Mouse (Mus musculus) thymus, adult 2 months (tissue): ENCODE measurements around the gene Gdf10. TPM values are rescaled to one million over a fixed set of nuclear protein-coding genes. Genes with fewer than 3 reads are reported as not detected.

Experiments used
- DNase-seq: peaks from one replicate; pipeline ENCODE4 v3.0.0; 2021
- H3K27ac ChIP-seq: fragments of 200-500 bp; 2 replicates; pipeline ENCODE4 v1.5.1; 2012; ENCODE audit warnings: low read length, control low read depth; ENCODE audit not compliant: control insufficient read depth, insufficient read depth
- H3K27me3 ChIP-seq: fragments of 200-500 bp; 2 replicates; pipeline ENCODE4 v1.6.1; 2012; ENCODE audit warnings: mild to moderate bottlenecking, low read length, moderate library complexity, mixed read lengths; ENCODE audit not compliant: control insufficient read depth, insufficient read depth
- H3K36me3 ChIP-seq: fragments of 200-500 bp; 2 replicates; pipeline ENCODE4 v1.6.1; 2012; ENCODE audit warnings: mild to moderate bottlenecking, low read length, moderate library complexity; ENCODE audit not compliant: control insufficient read depth, insufficient read depth
- H3K4me1 ChIP-seq: fragments of 200-500 bp; replicated peaks from 2 replicates; pipeline ENCODE4 v1.6.1; 2012; ENCODE audit warnings: low read length; ENCODE audit not compliant: control insufficient read depth, insufficient read depth
- H3K4me3 ChIP-seq: fragments of 200-500 bp; 2 replicates; pipeline ENCODE4 v1.5.1; 2012; ENCODE audit warnings: mild to moderate bottlenecking, low read length, control low read depth, moderate library complexity; ENCODE audit not compliant: control insufficient read depth, insufficient read depth
- CTCF ChIP-seq: fragments of 200-500 bp; IDR thresholded peaks from 2 replicates; pipeline ENCODE4 v1.5.1; 2012; ENCODE audit warnings: mild to moderate bottlenecking, control low read depth, low read length, moderate library complexity, borderline replicate concordance; ENCODE audit not compliant: control insufficient read depth, poor library complexity, insufficient read depth; ENCODE audit errors: extremely low read depth
- POLR2A ChIP-seq: fragments of 200-500 bp; IDR thresholded peaks from 2 replicates; pipeline ENCODE4 v1.6.1; 2012; ENCODE audit warnings: mild to moderate bottlenecking, low read length, control low read depth, moderate library complexity; ENCODE audit not compliant: control insufficient read depth, poor library complexity, insufficient read depth; ENCODE audit errors: extremely low read depth
- WGBS: fragments of 180-500 bp; shearing (Covaris S2); methylation state at CpG from one replicate; pipeline ENCODE4 v1.1.7; 2018; 5-methylcytosine and 5-hydroxymethylcytosine counted together
- polyA plus RNA-seq: library from polyadenylated mRNA; depleted of rRNA; stranded (reverse); fragments of >200 nt; gene quantifications from 2 replicates; pipeline ENCODE4 v1.2.3, GENCODE M21; 2012

Gdf10 gene
- polyA plus RNA-seq, 1 experiment = 2.3 TPM

DNA sequence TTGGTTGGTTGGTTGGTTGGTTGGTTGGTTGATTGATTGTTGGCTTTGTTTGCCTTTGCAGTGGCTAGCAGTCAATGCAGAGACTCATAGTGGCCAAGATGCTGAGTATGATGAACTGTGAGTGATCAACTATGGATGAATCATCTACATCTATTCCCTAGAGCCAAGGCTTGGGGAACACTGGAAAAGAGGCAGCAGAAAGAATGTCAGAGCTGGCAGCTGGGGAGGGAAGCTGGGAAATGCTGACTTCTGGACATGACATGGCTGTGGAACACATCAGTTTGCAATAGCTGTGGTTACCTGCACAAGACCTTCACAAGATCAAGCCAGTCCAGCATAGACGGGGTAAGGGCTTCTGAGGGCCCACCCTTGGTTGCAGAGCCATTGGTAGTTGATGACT lies 20.2 kb upstream of the Gdf10 start:
- Histone ChIP-seq H3K4me1 (no peaks in the 10 kb centered on the region), H3K27ac (no peak overlapping the region)
- 91% methylated on average over 1 of the region's 1 CpGs for WGBS

DNA sequence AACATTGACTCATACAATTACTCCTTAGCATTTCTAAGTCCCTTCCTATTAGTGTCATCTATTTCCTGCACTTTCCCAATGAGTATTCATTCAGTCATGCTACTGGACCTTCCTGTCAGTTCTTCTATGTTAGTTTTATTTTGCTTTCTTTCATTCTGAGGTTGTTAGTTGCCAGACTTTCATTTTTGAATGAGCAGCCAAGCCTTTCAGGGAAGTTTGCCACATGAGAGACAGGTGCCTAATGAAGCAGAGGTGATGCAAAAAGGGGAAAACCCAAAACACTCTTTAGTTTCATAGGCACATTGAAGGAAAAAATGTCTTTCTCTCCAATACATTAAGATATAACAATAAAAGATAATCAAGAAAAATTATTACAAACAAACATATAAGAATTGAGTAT lies 18.5 kb upstream of the Gdf10 start:
- H3K27me3 ChIP-seq = no peaks in the 10 kb centered on the region
- H3K4me3 ChIP-seq = no peak overlapping the region
- TF ChIP-seq CTCF (no peak), POLR2A (no peak)
- H3K27ac ChIP-seq = no peak overlapping the region
- DNase-seq = no peak
- H3K36me3 ChIP-seq = no peaks in the 10 kb centered on the region
- H3K4me1 ChIP-seq = no peaks in the 10 kb centered on the region

More for the DNA sequence above, 20.2 kb upstream of the Gdf10 start:
- Histone ChIP-seq H3K4me3 (no peak overlapping the region), H3K36me3 (no peaks in the 10 kb centered on the region), H3K27me3 (no peaks in the 10 kb centered on the region)
- DNase-seq = no peak
- TF ChIP-seq CTCF = no peak

DNA sequence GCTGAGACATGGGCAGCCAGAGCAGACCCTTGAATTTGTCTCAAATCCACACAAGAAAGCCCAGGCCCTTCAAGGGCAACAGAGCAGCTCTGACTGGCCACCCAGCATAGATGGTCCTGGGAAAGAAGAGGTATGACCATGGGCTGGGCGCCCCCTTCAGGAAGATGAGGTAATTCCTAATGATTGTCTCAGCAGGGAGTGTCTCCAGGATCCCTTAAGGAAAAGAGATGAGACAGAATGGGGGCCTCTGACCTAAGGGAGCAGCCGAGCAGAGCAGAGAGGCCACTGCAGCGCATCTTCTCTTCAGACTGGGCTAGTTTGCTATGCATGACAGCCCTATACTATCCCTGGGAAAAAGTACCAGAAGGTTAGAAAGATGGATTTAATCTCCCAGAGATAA lies 9.7 kb upstream of the Gdf10 start:
- DNase-seq = no peak
- H3K4me3 ChIP-seq = no peak overlapping the region
- no peak overlapping the region for H3K27ac ChIP-seq
- no peaks in the 10 kb centered on the region for H3K4me1 ChIP-seq
- WGBS = 42% methylated on average over 3 of the region's 3 CpGs
- TF ChIP-seq CTCF (no peak), POLR2A (no peak)
- H3K36me3 ChIP-seq = no peaks in the 10 kb centered on the region
- H3K27me3 ChIP-seq = no peaks in the 10 kb centered on the region

DNA sequence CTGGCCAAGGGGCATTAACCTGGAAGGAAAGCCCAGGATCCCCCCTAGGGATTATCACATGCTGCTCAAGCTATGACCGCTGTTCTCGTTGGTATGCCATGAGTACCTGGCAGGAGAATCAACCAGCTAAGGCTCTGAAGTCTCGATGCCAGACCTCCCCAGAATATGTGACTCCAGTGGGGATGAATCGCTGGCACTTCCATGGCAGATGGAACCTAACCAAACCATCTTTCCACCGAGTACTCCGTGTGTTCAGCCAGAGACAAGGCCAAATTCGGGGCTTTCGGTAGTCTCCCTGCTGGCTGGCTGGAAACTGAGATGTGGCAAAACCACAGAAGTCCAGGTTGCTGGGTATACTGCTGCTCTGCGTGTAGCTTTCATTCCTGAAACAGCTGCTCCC lies 9.2 kb upstream of the Gdf10 start:
- no peaks in the 10 kb centered on the region for H3K27me3 ChIP-seq
- no peaks in the 10 kb centered on the region for H3K4me1 ChIP-seq
- DNase-seq = no peak
- TF ChIP-seq POLR2A (no peak), CTCF (no peak)
- no peaks in the 10 kb centered on the region for H3K36me3 ChIP-seq
- H3K4me3 ChIP-seq = no peak overlapping the region
- WGBS = 90% methylated on average over 9 of the region's 9 CpGs
- H3K27ac ChIP-seq = no peak overlapping the region

- WGBS = 64% methylated on average over 14 of the region's 14 CpGs
- Histone ChIP-seq H3K4me3 (no peak overlapping the region), H3K27me3 (no peaks in the 10 kb centered on the region; the same call in 1 of the 2 replicates), H3K36me3 (no peaks in the 10 kb centered on the region), H3K4me1 (no peaks in the 10 kb centered on the region), H3K27ac (no peak overlapping the region)
- TF ChIP-seq POLR2A = no peak
- TF ChIP-seq CTCF = no peak
- DNase-seq = no peak
Observed at GRCm38 (mm10) chr14:33920727-33921559, 2.4 kb upstream of the Gdf10 start.

DNA sequence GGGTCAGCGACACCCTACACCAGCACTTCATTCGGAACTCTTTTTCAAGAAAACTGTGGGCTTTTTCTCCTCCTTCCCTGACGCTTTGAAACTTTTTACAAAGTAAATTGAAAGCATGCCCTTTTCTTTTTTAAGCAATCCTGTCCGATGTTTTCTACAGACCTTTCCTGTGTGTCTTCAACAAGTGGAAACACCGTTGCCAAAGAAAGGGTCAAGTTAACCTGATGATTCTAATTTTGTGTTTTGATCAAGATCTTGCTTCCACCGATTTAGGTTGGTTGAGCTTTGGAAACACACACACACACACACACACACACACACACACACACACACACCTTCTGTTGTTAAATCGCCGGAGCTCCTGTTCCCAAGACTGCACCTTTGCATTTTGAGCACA lies 618 bp upstream of the Gdf10 start:
- WGBS = 26% methylated on average over 8 of the region's 8 CpGs
- no peaks in the 10 kb centered on the region for H3K36me3 ChIP-seq
- no peaks in the 10 kb centered on the region for H3K4me1 ChIP-seq
- TF ChIP-seq POLR2A (no peak), CTCF (no peak)
- H3K27me3 ChIP-seq = no peaks in the 10 kb centered on the region; the same call in 1 of the 2 replicates
- H3K27ac ChIP-seq = no peak overlapping the region
- no peak overlapping the region for H3K4me3 ChIP-seq
- DNase-seq = no peak

DNA sequence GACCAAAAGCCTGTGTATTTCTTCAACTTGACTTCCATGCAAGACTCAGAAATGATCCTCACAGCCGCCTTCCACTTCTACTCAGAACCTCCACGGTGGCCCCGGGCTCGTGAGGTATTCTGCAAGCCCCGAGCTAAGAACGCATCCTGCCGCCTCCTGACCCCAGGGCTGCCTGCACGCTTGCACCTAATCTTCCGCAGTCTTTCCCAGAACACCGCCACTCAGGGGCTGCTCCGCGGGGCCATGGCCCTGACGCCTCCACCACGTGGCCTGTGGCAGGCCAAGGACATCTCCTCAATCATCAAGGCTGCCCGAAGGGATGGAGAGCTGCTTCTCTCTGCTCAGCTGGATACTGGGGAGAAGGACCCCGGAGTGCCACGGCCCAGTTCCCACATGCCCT lies 8.5 kb downstream of the Gdf10 start:
- no peaks in the 10 kb centered on the region for H3K36me3 ChIP-seq
- WGBS = 57% methylated on average over 17 of the region's 17 CpGs
- no peak overlapping the region for H3K27ac ChIP-seq
- H3K27me3 ChIP-seq = no peaks in the 10 kb centered on the region
- TF ChIP-seq POLR2A (no peak), CTCF (no peak)
- no peaks in the 10 kb centered on the region for H3K4me1 ChIP-seq
- DNase-seq = no peak
- H3K4me3 ChIP-seq = no peak overlapping the region
